17 mouse cellular contexts compared by ENCODE assay signal in genomic region chr8:85517336-85517735, GRCm38 (mm10). TPM values are rescaled to one million over a fixed set of nuclear protein-coding genes. Genes with fewer than 3 reads are reported as not detected.
A peak's percentile ranks its signal among the peaks of the same experiment; 100 is the strongest.
DNase-seq lines count a peak whose midpoint lies in the region; TF ChIP-seq lines count a peak whose summit lies in the region.
"Had no signal": no experiment of that assay in that cellular context is flagged by ENCODE, and none has a peak within 500 bp of the region (broad histone marks: within the 10 kb centered on the region; RNA-seq: fewer than 3 reads in every experiment).

No protein-coding gene starts in this region.

- peak overlapping the region; percentile 96 for H3K27ac ChIP-seq in gastrocnemius, adult 2 months
- H3K27ac ChIP-seq: embryonic facial prominence, embryonic 12.5 days; limb, embryonic 15.5 days had no signal

- peak; percentile 55 for DNase-seq in gastrocnemius, adult 2 months
- DNase-seq in gastrocnemius, adult 8-10 months (ENCODE audit: low spot score in 2 of 2), result no peak
- DNase-seq in left cerebral cortex, adult 11 months (ENCODE audit: low spot score), result peak; percentile 76
- DNase-seq in left cerebral cortex, postnatal 10 days (ENCODE audit: extremely low spot score in 1 of 2, low spot score in 2 of 2), result no peak
- peak; percentile 42 to 90 for DNase-seq in left cerebral cortex, postnatal 25 days (ENCODE audit: low spot score in 2 of 2)
- DNase-seq in telencephalon, adult 2 months (ENCODE audit: low read depth, low spot score), result peak; percentile 81
- DNase-seq in urinary bladder, postnatal 10 days (ENCODE audit: low spot score), result no peak
- DNase-seq in embryo, embryonic 10.5 days (ENCODE audit: low spot score), result no peak
- DNase-seq: adrenal gland, adult 8-10 months; cerebellum, adult 2 months; forebrain, postnatal 0 days; kidney, adult 18-20 months; kidney, postnatal 10 days; lung, postnatal 10 days had no signal

- intact Hi-C loops in gastrocnemius, adult 2 months (cut with DNase I), result no loop called here
- intact Hi-C loops in left cerebral cortex, postnatal 10 days (cut with DNase I), result no loop called here
- intact Hi-C loops in left cerebral cortex, postnatal 25 days (cut with DNase I), result loop anchor here (1.0 kb wide), 1 partner anchor 25 kb away; the partner anchor contains the start of gene Gpt2

- TF ChIP-seq CTCF in gastrocnemius, adult 2 months (IDR thresholded peaks at IDR 0.05), result no peak

- H3K4me3 ChIP-seq in gastrocnemius, adult 2 months, result peak overlapping the region; percentile 64
- H3K4me3 ChIP-seq: embryonic facial prominence, embryonic 12.5 days; limb, embryonic 15.5 days; megakaryocyte, embryonic 14.5 days had no signal

RNA-seq across cellular contexts. Expression of gene Gpt2, which starts 25.0 kb away (rescaled TPM):
- 100 to 1,000 TPM; 203 to 433 TPM for total RNA-seq in gastrocnemius, adult 2 months (2021)
- 100 to 1,000 TPM; 252 to 313 (median 291) TPM for total RNA-seq in gastrocnemius, adult 8-10 months (2022)
- total RNA-seq in left cerebral cortex, postnatal 10 days (2021), result 10 to 100 TPM; 36.6 to 50.0 TPM
- 10 to 100 TPM; 52.8 to 60.2 TPM for total RNA-seq in left cerebral cortex, postnatal 25 days (2021)

RNA-seq across cellular contexts. Expression of gene Dnaja2, which starts 37.8 kb away (rescaled TPM):
- total RNA-seq in gastrocnemius, adult 2 months (2021), result 100 to 1,000 TPM; 204 to 232 TPM
- total RNA-seq in gastrocnemius, adult 8-10 months (2022), result 100 to 1,000 TPM; 185 to 251 (median 205) TPM
- 100 to 1,000 TPM; 168 to 184 TPM for total RNA-seq in left cerebral cortex, postnatal 10 days (2021)
- 100 to 1,000 TPM; 167 to 190 TPM for total RNA-seq in left cerebral cortex, postnatal 25 days (2021)

Comparison
In these comparisons a context has a peak if more than half of its experiments do, and no peak if none do; other contexts are left out.
1. DNase-seq: peak in gastrocnemius, adult 2 months (single experiment), left cerebral cortex, adult 11 months (single experiment), left cerebral cortex, postnatal 25 days (2 of 2) and telencephalon, adult 2 months (single experiment); none in gastrocnemius, adult 8-10 months (0 of 2), left cerebral cortex, postnatal 10 days (0 of 2), urinary bladder, postnatal 10 days (single experiment) and embryo, embryonic 10.5 days (single experiment).